Mouse (Mus musculus) neural tube, embryonic 11.5 days (tissue): ENCODE results near the gene Slc22a5. TPM values are rescaled to one million over a fixed set of nuclear protein-coding genes. Genes with fewer than 3 reads are reported as not detected.
"Not testable (repeated sequence)": the region's sequence is repeated elsewhere in the genome, so short reads cannot be mapped to it uniquely, and the experiment has no call there.

Experiments
- ATAC-seq: fragments of 200-750 bp; cut with Nextera tagmentation; 2 replicates; pipeline ENCODE4 v1.8.0; 2017; ENCODE audit warnings: moderate number of reproducible peaks, mild to moderate bottlenecking, moderate TSS enrichment, moderate library complexity; ENCODE audit not compliant: insufficient read depth, low FRiP score, low TSS enrichment
- DNase-seq: peaks from one replicate; pipeline ENCODE4 v3.0.0-alpha.2; 2015; ENCODE audit warnings: low spot score
- H3K27ac ChIP-seq: fragments of 300-500 bp; sonication (generic); 2 replicates; pipeline ENCODE4 v1.5.1; 2014; ENCODE audit warnings: low read depth, mild to moderate bottlenecking, low read length
- H3K27me3 ChIP-seq: fragments of 300-500 bp; sonication (generic); 2 replicates; pipeline ENCODE4 v1.6.1; 2014; ENCODE audit warnings: mild to moderate bottlenecking, low read length, mixed read lengths; ENCODE audit not compliant: control insufficient read depth, insufficient read depth
- H3K36me3 ChIP-seq: fragments of 300-500 bp; sonication (generic); 2 replicates; pipeline ENCODE4 v1.6.1; 2014; ENCODE audit warnings: mild to moderate bottlenecking, low read length, moderate library complexity, mixed read lengths; ENCODE audit not compliant: control insufficient read depth, insufficient read depth
- H3K4me1 ChIP-seq: fragments of 300-500 bp; sonication (generic); 2 replicates; pipeline ENCODE4 v1.6.1; 2014; ENCODE audit warnings: low read length, mixed read lengths; ENCODE audit not compliant: control insufficient read depth, insufficient read depth
- H3K4me2 ChIP-seq: fragments of 300-500 bp; sonication (generic); 2 replicates; pipeline ENCODE4 v1.6.1; 2014; ENCODE audit warnings: low read depth, mild to moderate bottlenecking, moderate library complexity
- H3K4me3 ChIP-seq: fragments of 300-500 bp; sonication (generic); 2 replicates; pipeline ENCODE4 v1.5.1; 2014; ENCODE audit warnings: low read depth, low read length
- H3K9ac ChIP-seq: fragments of 300-500 bp; sonication (generic); 2 replicates; pipeline ENCODE4 v1.6.1; 2014; ENCODE audit warnings: mild to moderate bottlenecking, low read length
- H3K9me3 ChIP-seq: fragments of 300-500 bp; sonication (generic); 2 replicates; pipeline ENCODE4 v1.6.1; 2016; ENCODE audit warnings: low read length; ENCODE audit not compliant: control insufficient read depth
- WGBS: fragments of 180-500 bp; shearing (Covaris S2); extraction: QIAGEN DNeasy Blood & Tissue Kit; methylation state at CpG from one replicate; pipeline ENCODE4 v1.1.7; 2014; 5-methylcytosine and 5-hydroxymethylcytosine counted together
- polyA plus RNA-seq: library from polyadenylated mRNA; unstranded; fragments of >200 nt; fragmentation: Nextera tagmentation; extraction: Ambion mirVana; gene quantifications from 2 replicates; pipeline ENCODE4 v1.2.1, GENCODE M21; 2014

The Slc22a5 gene
- polyA plus RNA-seq, 1 experiment from 2014 or later, result 7.8 TPM

DNA sequence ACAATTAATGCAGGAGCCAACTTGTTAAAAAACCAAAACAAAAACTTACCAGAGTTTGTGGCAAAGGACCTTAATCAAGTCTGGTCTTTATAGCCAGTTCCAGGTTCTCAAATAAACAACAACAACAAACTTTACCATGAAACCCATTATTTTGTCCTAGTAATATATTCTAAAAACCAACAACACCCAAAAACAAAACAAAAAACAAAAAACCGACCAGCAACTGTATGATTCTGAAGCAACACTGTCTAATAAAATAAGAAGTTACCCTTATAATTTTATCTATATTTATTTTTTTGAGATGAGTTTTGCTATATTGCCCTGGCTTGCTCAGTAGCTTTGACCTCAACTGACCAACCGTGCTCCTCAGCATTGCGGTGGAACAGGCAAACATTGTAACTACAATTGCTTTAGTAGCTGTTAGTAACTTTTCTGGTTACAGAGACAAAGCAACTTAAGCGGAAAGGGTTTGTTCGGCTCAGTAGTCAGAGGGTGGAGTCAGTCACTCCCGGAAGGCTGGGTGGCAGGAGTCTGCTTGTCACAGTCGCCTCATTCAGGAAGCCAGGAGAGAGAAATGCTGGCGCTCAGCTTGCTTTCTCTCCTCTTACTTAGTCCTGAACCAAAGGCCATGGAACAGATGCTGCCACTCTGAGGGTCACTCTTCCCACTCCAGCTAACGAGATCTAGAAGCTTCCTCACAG, 1.4 kb upstream of the Slc22a5 start:
- Histone ChIP-seq H3K27me3 (no peaks in the 10 kb centered on the region), H3K4me3 (no peak overlapping the region), H3K27ac (no peak overlapping the region), H3K4me1 (no peaks in the 10 kb centered on the region), H3K9ac (no peak overlapping the region), H3K9me3 (no peaks in the 10 kb centered on the region), H3K4me2 (no peak overlapping the region), H3K36me3 (no peaks in the 10 kb centered on the region)
- WGBS, result 55% methylated on average over 9 of the region's 9 CpGs
- no peak for DNase-seq
- ATAC-seq, result no peak

DNA sequence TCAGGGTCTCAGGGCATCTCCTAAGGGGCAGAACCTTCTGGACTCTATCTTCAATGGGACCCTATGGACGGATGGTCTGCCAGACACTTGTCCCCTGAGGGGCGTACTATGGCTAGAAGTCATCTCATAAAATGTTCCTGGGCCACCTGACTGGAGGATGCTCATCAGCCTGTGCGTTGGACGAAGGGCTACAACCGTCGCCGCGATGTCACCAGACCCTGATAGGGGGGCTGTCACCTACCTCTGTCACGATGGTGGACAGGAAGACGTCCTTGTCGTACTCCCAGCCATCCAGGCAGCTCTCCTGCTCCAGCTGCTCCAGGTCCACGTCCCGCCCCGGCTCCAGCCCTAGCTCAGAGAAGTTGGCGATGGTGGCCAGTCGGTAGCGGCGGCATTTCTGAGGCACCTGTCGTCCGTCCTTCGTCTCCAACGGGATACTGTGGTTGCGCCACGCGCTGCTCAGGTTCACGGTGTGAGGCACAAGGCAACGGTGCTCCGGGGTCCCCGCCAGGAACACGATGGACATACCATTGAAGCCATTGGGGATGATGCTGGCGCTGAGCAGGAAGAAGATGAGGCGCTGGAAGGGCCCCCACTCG, 455 bp downstream of the Slc22a5 start:
- ATAC-seq, result no peak; the same call in 1 of the 2 replicates
- Histone ChIP-seq H3K27ac (no peak overlapping the region), H3K9me3 (no peaks in the 10 kb centered on the region), H3K9ac (peak overlapping the region; percentile 63), H3K4me2 (peak overlapping the region; percentile 86), H3K27me3 (no peaks in the 10 kb centered on the region), H3K4me1 (no peaks in the 10 kb centered on the region), H3K4me3 (peak overlapping the region; percentile 54), H3K36me3 (no peaks in the 10 kb centered on the region)
- DNase-seq, result no peak
- 2% methylated on average over 33 of the region's 33 CpGs for WGBS

DNA sequence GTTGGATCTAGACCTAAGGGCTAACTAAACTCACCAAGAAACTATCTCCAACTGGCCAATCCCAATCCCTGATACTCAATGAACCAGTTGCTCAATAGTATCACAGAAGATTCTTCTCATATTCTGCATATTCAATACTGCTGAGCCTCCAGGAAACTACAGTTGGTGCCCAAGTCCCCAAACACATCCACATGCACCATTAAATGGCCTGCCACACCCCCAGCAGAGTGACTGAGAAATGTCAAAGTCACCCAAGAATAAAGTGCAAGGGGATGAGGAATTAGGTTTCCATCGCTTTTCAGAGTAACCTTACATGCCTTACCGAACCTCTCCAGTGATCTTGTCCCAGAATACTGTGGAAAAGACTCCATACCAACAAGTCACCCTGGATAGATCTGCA, 1.2 kb downstream of the Slc22a5 start:
- DNase-seq (no peak), ATAC-seq (no peak)
- H3K9ac ChIP-seq, result no peak overlapping the region
- H3K27ac ChIP-seq, result no peak overlapping the region
- no peaks in the 10 kb centered on the region for H3K9me3 ChIP-seq
- H3K27me3 ChIP-seq, result no peaks in the 10 kb centered on the region
- H3K4me2 ChIP-seq, result no peak overlapping the region
- H3K4me3 ChIP-seq, result no peak overlapping the region
- no peaks in the 10 kb centered on the region for H3K36me3 ChIP-seq
- 94% methylated on average over 2 of the region's 2 CpGs for WGBS
- no peaks in the 10 kb centered on the region for H3K4me1 ChIP-seq

DNA sequence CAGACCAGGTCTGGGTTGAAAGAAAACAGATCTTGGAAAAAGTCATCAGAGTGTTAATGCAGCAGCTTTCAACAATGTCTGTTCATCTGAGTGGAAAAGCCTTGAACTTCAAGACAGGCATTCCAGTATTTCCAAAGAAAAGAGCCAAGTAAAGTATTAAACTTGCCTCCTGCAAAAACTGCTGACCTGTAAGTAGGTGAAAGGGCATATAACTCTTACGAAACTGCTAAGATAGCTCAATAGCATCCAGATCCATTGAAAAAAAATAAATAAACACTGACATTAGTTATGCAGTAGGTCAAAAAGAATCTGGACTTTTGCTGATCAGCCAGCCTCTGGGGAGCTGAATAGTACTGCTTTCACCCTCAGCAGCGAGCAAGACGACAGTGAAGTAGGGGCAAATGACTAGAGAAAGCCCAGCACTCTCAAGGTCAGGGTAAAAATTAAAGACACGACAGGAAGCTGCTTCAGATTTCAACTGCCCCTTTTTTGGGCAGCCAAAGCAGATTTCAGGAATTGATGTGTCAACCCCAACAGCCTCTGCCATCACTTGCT, 2.3 kb downstream of the Slc22a5 start:
- no peak for ATAC-seq
- no peak overlapping the region for H3K4me2 ChIP-seq
- no peak overlapping the region for H3K4me3 ChIP-seq
- H3K4me1 ChIP-seq, result no peaks in the 10 kb centered on the region
- DNase-seq, result no peak
- 76% methylated on average over 4 of the region's 4 CpGs for WGBS
- no peaks in the 10 kb centered on the region for H3K9me3 ChIP-seq
- H3K27me3 ChIP-seq, result no peaks in the 10 kb centered on the region
- no peak overlapping the region for H3K9ac ChIP-seq
- H3K27ac ChIP-seq, result no peak overlapping the region
- no peaks in the 10 kb centered on the region for H3K36me3 ChIP-seq

DNA sequence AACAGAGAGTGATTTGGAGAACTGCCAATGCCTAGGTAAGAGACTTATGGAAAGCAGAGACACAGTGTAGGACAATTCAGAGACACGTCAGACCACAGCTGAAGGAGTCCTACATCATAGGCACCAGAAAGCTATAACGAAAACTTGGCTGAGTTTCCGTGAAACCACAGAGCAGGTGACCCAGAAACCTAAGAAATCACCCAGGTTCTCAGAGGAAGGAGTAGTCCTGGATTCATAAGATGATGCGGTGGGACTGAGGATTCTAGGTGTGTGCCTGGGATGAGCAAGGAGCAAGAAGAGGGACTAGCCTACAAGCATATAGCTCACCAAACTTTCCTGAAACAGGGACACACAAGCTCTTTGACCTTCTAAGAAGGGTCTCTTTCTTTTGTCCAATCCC, 3.2 kb downstream of the Slc22a5 start:
- Histone ChIP-seq H3K27me3 (no peaks in the 10 kb centered on the region), H3K9me3 (no peaks in the 10 kb centered on the region), H3K4me3 (no peak overlapping the region), H3K4me2 (no peak overlapping the region), H3K36me3 (no peaks in the 10 kb centered on the region), H3K27ac (no peak overlapping the region), H3K4me1 (no peaks in the 10 kb centered on the region), H3K9ac (no peak overlapping the region)
- ATAC-seq (no peak), DNase-seq (no peak)
- WGBS, result 94% methylated on average over 4 of the region's 4 CpGs

DNA sequence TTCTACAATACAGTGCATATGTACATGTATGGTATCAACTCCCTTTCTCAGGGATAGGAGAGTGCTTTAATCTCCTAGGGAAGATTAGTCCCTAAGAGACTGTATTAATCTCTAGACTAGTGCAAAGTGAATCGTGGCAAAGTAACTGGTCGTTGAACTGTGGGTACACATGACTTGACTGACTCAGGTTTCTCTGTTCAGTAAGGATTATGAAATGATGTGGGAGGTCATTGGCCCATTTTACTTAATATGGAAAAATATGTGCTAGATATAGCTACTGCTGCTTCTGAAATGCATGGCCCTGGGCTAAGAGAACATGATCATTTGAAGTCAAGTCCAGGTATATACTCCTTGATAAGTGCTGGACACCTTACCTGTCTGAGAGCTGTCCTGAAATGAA, 8.2 kb downstream of the Slc22a5 start:
- no peak overlapping the region for H3K9ac ChIP-seq
- H3K4me2 ChIP-seq, result no peak overlapping the region
- DNase-seq, result no peak
- WGBS, result 89% methylated on average over 2 of the region's 2 CpGs
- no peaks in the 10 kb centered on the region for H3K9me3 ChIP-seq
- no peaks in the 10 kb centered on the region for H3K27me3 ChIP-seq
- no peak for ATAC-seq
- no peaks in the 10 kb centered on the region for H3K36me3 ChIP-seq
- H3K4me3 ChIP-seq, result no peak overlapping the region
- H3K4me1 ChIP-seq, result no peaks in the 10 kb centered on the region
- H3K27ac ChIP-seq, result no peak overlapping the region

DNA sequence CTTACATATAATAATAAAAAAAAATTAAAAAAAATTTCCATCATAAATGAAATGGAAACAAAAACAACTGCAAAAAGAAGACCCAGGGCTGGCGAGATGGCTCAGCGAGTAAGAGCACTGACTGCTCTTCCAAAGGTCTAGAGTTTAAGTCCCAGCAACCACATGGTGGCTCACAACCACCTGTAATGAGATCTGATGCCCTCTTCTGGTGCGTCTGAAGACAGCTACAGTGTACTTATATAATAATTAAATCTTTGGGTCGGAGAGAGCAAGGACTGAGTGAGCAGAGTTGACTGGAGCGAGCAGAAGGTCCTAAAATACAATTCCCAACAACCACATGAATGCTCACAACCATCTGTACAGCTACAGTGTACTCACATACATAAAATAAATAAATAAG, 13.4 kb downstream of the Slc22a5 start:
- H3K4me2 ChIP-seq, H3K27me3 ChIP-seq, H3K9me3 ChIP-seq, H3K36me3 ChIP-seq, H3K27ac ChIP-seq, H3K4me3 ChIP-seq, DNase-seq, ATAC-seq, H3K4me1 ChIP-seq, H3K9ac ChIP-seq: not testable (repeated sequence)
- WGBS, result 84% methylated on average over 5 of the region's 5 CpGs

DNA sequence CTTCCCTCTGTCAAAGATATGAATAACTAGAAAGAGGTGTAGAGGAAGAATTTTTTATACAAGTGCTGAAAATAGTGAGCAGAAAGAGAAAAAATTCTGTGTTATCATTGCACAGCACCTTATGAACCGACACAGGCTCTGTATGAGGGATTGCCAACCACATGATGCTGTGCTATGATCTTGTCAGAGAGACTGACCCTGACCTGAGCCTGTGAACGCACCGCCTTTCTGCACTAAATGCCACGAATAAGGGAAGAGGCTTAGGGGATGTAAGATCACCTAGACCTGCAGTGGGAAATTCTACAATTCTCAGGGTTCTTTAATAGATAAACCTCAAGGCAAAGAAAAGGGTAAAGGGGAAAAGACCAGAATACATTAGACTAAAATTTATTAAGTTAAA, 15.0 kb downstream of the Slc22a5 start:
- H3K4me2 ChIP-seq, result no peak overlapping the region
- ATAC-seq (no peak), DNase-seq (no peak)
- H3K4me1 ChIP-seq, result no peaks in the 10 kb centered on the region
- no peak overlapping the region for H3K9ac ChIP-seq
- H3K27me3 ChIP-seq, result no peaks in the 10 kb centered on the region
- WGBS, result 82% methylated on average over 4 of the region's 4 CpGs
- H3K4me3 ChIP-seq, result no peak overlapping the region
- no peaks in the 10 kb centered on the region for H3K9me3 ChIP-seq
- H3K27ac ChIP-seq, result no peak overlapping the region
- no peaks in the 10 kb centered on the region for H3K36me3 ChIP-seq

DNA sequence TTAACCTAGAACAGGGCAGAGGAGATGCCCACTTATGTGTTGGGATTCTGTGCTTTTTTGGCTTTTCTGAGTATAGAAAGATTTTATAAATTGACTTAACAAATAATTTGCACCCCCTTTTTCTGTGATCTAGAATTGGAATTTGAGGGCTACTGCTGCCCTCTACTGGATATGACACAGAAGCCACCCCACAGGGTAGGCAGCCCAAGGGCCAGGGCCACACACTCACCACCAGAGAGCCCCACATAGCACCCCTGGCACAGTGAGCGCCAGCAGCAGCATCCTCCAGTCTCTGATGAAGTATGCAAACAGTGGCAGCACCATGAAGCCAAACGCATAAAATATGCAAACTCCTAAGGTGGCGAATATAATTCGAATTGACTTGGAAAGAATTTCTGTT, 16.8 kb downstream of the Slc22a5 start:
- no peaks in the 10 kb centered on the region for H3K9me3 ChIP-seq
- no peak overlapping the region for H3K27ac ChIP-seq
- H3K9ac ChIP-seq, result no peak overlapping the region
- DNase-seq (no peak), ATAC-seq (no peak)
- H3K4me3 ChIP-seq, result no peak overlapping the region
- no peak overlapping the region for H3K4me2 ChIP-seq
- 70% methylated on average over 4 of the region's 4 CpGs for WGBS
- no peaks in the 10 kb centered on the region for H3K36me3 ChIP-seq
- no peaks in the 10 kb centered on the region for H3K27me3 ChIP-seq
- no peaks in the 10 kb centered on the region for H3K4me1 ChIP-seq
